Mouse (Mus musculus) liver, embryonic 14.5 days (tissue): ENCODE data around the gene Prorsd1. TPM values are rescaled to one million over a fixed set of nuclear protein-coding genes. Genes with fewer than 3 reads are reported as not detected.

Source experiments
- ATAC-seq: fragments of 200-750 bp; cut with Nextera tagmentation; 2 replicates; pipeline ENCODE4 v1.8.0; 2017; ENCODE audit warnings: moderate number of reproducible peaks, mild to moderate bottlenecking, moderate library complexity; ENCODE audit not compliant: insufficient read depth
- DNase-seq, 3 experiments: peaks; one replicate each; pipeline ENCODE4 v3.0.0-alpha.2; 2012 to 2013; ENCODE audit warnings: low read depth in 3 of 3, low spot score in 3 of 3
- H3K27ac ChIP-seq: fragments of 300-500 bp; sonication (generic); 2 replicates; pipeline ENCODE4 v1.5.1; 2014; ENCODE audit warnings: moderate library complexity, mild to moderate bottlenecking, control low read depth, inconsistent platforms
- H3K27me3 ChIP-seq: fragments of 300-500 bp; sonication (generic); 2 replicates; pipeline ENCODE4 v1.6.1; 2014; ENCODE audit warnings: mild to moderate bottlenecking, low read length, moderate library complexity; ENCODE audit not compliant: control insufficient read depth, insufficient read depth
- H3K36me3 ChIP-seq: fragments of 300-500 bp; sonication (generic); replicated peaks from 2 replicates; pipeline ENCODE4 v1.6.1; 2014; ENCODE audit warnings: low read depth; ENCODE audit not compliant: control insufficient read depth, insufficient read depth
- H3K4me1 ChIP-seq, 2 experiments: fragments of 200-500 bp in 1 of 2; fragments of 300-500 bp in 1 of 2; sonication (generic) in 1 of 2; replicated peaks; 2 replicates each; pipeline ENCODE4 v1.6.1; 2012 to 2014; ENCODE audit warnings: antibody characterized with exemption in 1 of 2, inconsistent platforms in 1 of 2, low read length in 1 of 2; ENCODE audit not compliant: control insufficient read depth in 2 of 2, insufficient read depth in 2 of 2
- H3K4me2 ChIP-seq: fragments of 300-500 bp; sonication (generic); 2 replicates; pipeline ENCODE4 v1.6.1; 2014; ENCODE audit warnings: low read depth, mild to moderate bottlenecking, control low read depth, moderate library complexity
- H3K4me3 ChIP-seq, 2 experiments: fragments of 200-500 bp in 1 of 2; fragments of 300-500 bp in 1 of 2; sonication (generic) in 1 of 2; 2 replicates each; pipeline ENCODE4 v1.5.1; 2012 to 2014; ENCODE audit warnings: low read depth in 2 of 2, low read length in 2 of 2, mild to moderate bottlenecking in 2 of 2, control low read depth in 1 of 2, inconsistent platforms in 1 of 2, moderate library complexity in 1 of 2; ENCODE audit not compliant: insufficient read depth in 1 of 2
- H3K9ac ChIP-seq: fragments of 300-500 bp; sonication (generic); replicated peaks from 2 replicates; pipeline ENCODE4 v1.6.1; 2014; ENCODE audit warnings: mild to moderate bottlenecking, control low read depth, moderate library complexity
- H3K9me3 ChIP-seq: fragments of 300-500 bp; sonication (generic); 2 replicates; pipeline ENCODE4 v1.6.1; 2016; ENCODE audit warnings: low read length, mixed read lengths; ENCODE audit not compliant: control insufficient read depth
- CTCF ChIP-seq: IDR thresholded peaks from 2 replicates; pipeline ENCODE4 v1.5.1; 2016; ENCODE audit warnings: antibody characterized with exemption, low read depth, control low read depth
- EP300 ChIP-seq: IDR thresholded peaks from 2 replicates; pipeline ENCODE4 v1.6.1; 2016; ENCODE audit warnings: antibody characterized with exemption, low read depth
- WGBS: fragments of 180-500 bp; shearing (Covaris S2); extraction: QIAGEN DNeasy Blood & Tissue Kit; methylation state at CpG from one replicate; pipeline ENCODE4 v1.1.7; 2014; ENCODE audit not compliant: insufficient replicate concordance; 5-methylcytosine and 5-hydroxymethylcytosine counted together
- polyA plus RNA-seq, 2 experiments: library from polyadenylated mRNA; depleted of rRNA in 1 of 2; stranded (reverse) in 1 of 2; unstranded in 1 of 2; fragments of >200 nt; fragmentation: Nextera tagmentation in 1 of 2; extraction: Ambion mirVana in 1 of 2; gene quantifications; 2 replicates each; pipeline versions ENCODE4 v1.2.1 to v1.2.3; 2012 to 2014

The Prorsd1 gene
- polyA plus RNA-seq, 2 experiments, result 11.1 to 20.8 TPM

DNA sequence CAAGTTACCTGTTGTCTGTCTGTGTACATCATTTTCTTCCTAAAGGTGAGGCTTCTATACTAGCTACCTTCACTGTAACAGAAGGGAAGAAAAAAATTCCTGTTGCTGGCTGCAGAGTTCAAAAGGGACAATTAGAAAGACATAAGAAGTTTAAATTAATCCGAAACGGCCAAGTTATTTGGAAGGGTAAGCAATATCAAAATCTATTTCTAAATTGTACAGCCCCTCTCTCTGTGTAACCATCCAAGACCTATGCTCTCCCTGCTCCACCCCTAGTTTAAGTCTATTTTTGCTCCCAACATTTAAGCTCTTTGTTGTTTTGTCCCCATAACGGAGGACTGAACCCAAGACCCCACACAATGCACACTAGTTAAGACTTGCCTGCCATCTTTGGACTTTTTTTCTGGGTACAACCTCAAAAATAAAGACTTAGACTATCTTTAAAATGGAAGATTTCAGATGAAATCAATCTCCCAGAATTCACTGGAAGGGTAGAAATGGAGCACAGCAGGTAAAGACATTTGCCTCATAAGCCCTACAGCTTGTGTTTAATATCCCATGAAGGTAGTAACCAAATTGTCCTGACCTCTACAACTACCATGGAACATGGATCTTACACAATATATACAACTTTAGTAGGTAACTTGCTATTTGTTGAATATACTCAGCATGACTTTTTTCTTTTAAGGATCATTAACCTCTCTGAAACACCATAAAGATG, 29.6 kb upstream of the Prorsd1 start:
- TF ChIP-seq EP300 (no peak), CTCF (no peak)
- Histone ChIP-seq H3K36me3 (peaks cover 41% of the 10 kb centered on the region), H3K4me3 (no peak overlapping the region), H3K27me3 (no peaks in the 10 kb centered on the region), H3K9me3 (no peaks in the 10 kb centered on the region), H3K9ac (no peak overlapping the region), H3K4me1 (peaks cover 8 to 13% of the 10 kb centered on the region in 2 experiments), H3K27ac (no peak overlapping the region), H3K4me2 (no peak overlapping the region)
- 78% methylated on average over 3 of the region's 3 CpGs for WGBS
- ATAC-seq (no peak), DNase-seq (no peak)

- no peak overlapping the region for H3K4me3 ChIP-seq
- WGBS, result 73% methylated on average over 1 of the region's 1 CpGs
- DNase-seq (no peak), ATAC-seq (no peak)
- TF ChIP-seq EP300 (no peak), CTCF (no peak)
- H3K27ac ChIP-seq, result no peak overlapping the region
- peaks cover 42% of the 10 kb centered on the region for H3K36me3 ChIP-seq
- no peaks in the 10 kb centered on the region for H3K4me1 ChIP-seq
- H3K9me3 ChIP-seq, result no peaks in the 10 kb centered on the region
- no peak overlapping the region for H3K9ac ChIP-seq
- no peaks in the 10 kb centered on the region for H3K27me3 ChIP-seq
- H3K4me2 ChIP-seq, result no peak overlapping the region
Measured at GRCm38 (mm10) chr11:29538201-29538600, 23.4 kb upstream of the Prorsd1 start.

- TF ChIP-seq CTCF (peak; percentile 41), EP300 (peak; percentile 26; the same call in 1 of the 2 replicates)
- peak; percentile 95 for ATAC-seq
- 1% methylated on average over 47 of the region's 47 CpGs for whole genome bisulfite sequencing
Measured at GRCm38 (mm10) chr11:29525988-29526794, 11.4 kb upstream of the Prorsd1 start, which contains the start of gene Mtif2. Mtif2 (plus strand) TSS chr11:29526408.

GRCm38 (mm10) chr11:29514325-29514681, 530 bp downstream of the Prorsd1 start:
- H3K36me3 ChIP-seq, result peaks cover 2% of the 10 kb centered on the region
- TF ChIP-seq EP300, result no peak
- no peak for TF ChIP-seq CTCF
- no peaks in the 10 kb centered on the region for H3K27me3 ChIP-seq
- peak overlapping the region; percentile 76 for H3K27ac ChIP-seq
- H3K4me2 ChIP-seq, result peak overlapping the region; percentile 84
- ATAC-seq (peak; percentile 9; the same call in 1 of the 2 replicates), DNase-seq (no peak)
- H3K4me3 ChIP-seq, result peak overlapping the region; percentile 81 to 84
- H3K9ac ChIP-seq, result peak overlapping the region; percentile 86
- H3K9me3 ChIP-seq, result no peaks in the 10 kb centered on the region
- 6% methylated on average over 10 of the region's 10 CpGs for WGBS
- H3K4me1 ChIP-seq, result peaks cover 4 to 8% of the 10 kb centered on the region in 2 experiments

More at GRCm38 (mm10) chr11:29525988-29526794, 11.4 kb upstream of the Prorsd1 start, which contains the start of gene Mtif2:
- Histone ChIP-seq H3K4me3 (peak within 1 kb of the TSS; percentile 83 to 92), H3K27ac (peak within 1 kb of the TSS; percentile 83), H3K4me1 (peaks cover 4 to 6% of the 10 kb centered on the region in 2 experiments), H3K36me3 (peaks cover 10% of the 10 kb centered on the region), H3K4me2 (peak within 1 kb of the TSS; percentile 83), H3K9me3 (no peaks in the 10 kb centered on the region), H3K27me3 (no peaks in the 10 kb centered on the region), H3K9ac (peak within 1 kb of the TSS; percentile 91)
- DNase-seq, result peak; percentile 63 to 76 (median 68)
